Comparison of ENCODE assay signal across 21 mouse cellular contexts in the genomic region with DNA sequence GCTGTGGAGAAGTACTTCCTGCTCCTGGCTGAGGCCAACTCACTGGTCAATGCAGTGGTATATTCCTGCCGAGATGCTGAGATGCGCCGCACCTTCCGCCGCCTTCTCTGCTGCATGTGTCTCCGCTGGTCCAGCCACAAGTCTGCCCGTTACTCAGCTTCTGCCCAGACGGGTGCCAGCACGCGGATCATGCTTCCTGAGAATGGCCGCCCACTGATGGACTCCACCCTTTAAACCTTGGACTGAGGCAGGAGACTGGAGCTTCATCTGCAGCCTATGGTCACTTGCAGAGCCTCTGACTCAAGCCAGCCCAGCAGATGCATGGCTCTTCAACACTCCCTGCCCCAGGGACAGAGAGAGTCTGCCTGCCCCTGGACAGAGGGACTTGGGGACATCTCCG. TPM values are rescaled to one million over a fixed set of nuclear protein-coding genes. Genes with fewer than 3 reads are reported as not detected.
DNase-seq lines count a peak whose midpoint lies in the region; ATAC-seq and TF ChIP-seq lines count a peak whose summit lies in the region.
"Had no signal": no experiment of that assay in that cellular context is flagged by ENCODE, and none has a peak within 500 bp of the region (broad histone marks: within the 10 kb centered on the region; RNA-seq: fewer than 3 reads in every experiment).

No protein-coding gene starts in this region.

- DNase-seq in forebrain, embryonic 10.5 days (ENCODE audit: extremely low spot score, low spot score): no peak
- peak; percentile 75 for DNase-seq in kidney, adult 2 months
- DNase-seq in ES-E14 (ENCODE audit: low read depth, low spot score): no peak
- no peak for DNase-seq in heart, postnatal 14 days
- DNase-seq in stomach, postnatal 0 days (ENCODE audit: low spot score): no peak
- DNase-seq: adrenal gland, postnatal 10 days; B cell, adult 2 months; cerebellum, adult 11 months; cerebellum, adult 8-10 months; cerebellum, postnatal 14 days; gastrocnemius, adult 2 months; gastrocnemius, postnatal 25 days; heart, postnatal 36 days had no signal

- TF ChIP-seq POLR2A in kidney, adult 2 months (IDR thresholded peaks at IDR 0.05; ENCODE audit: low read depth, low read length): no peak

- no peaks in the 10 kb centered on the region for H3K9me3 ChIP-seq in forebrain, embryonic 10.5 days
- no peaks in the 10 kb centered on the region for H3K9me3 ChIP-seq in forebrain, embryonic 12.5 days
- no peaks in the 10 kb centered on the region for H3K9me3 ChIP-seq in kidney, embryonic 15.5 days (replicated peaks)
- no peaks in the 10 kb centered on the region for H3K9me3 ChIP-seq in ES-E14 (ENCODE audit: control insufficient read depth, insufficient read depth, low read depth, low read length)
- no peaks in the 10 kb centered on the region for H3K9me3 ChIP-seq in stomach, postnatal 0 days (ENCODE audit: control insufficient read depth, low read length)
- H3K9me3 ChIP-seq: embryonic facial prominence, embryonic 13.5 days; heart, embryonic 12.5 days; hindbrain, embryonic 12.5 days had no signal

- no peak for TF ChIP-seq EP300 in stomach, postnatal 0 days (optimal IDR thresholded peaks at IDR 0.05)

- no peak for TF ChIP-seq CTCF in kidney, adult 2 months (conservative IDR thresholded peaks at IDR 0.05; ENCODE audit: insufficient read depth, insufficient read length, low read depth, low read length)
- TF ChIP-seq CTCF in stomach, postnatal 0 days (IDR thresholded peaks at IDR 0.05; ENCODE audit: low read depth): no peak

- no peak overlapping the region for H3K4me3 ChIP-seq in forebrain, embryonic 10.5 days
- H3K4me3 ChIP-seq in forebrain, embryonic 12.5 days (replicated peaks): no peak overlapping the region
- no peak overlapping the region for H3K4me3 ChIP-seq in kidney, adult 2 months (ENCODE audit: insufficient read depth, low read depth, low read length)
- no peak overlapping the region for H3K4me3 ChIP-seq in kidney, embryonic 15.5 days (replicated peaks)
- H3K4me3 ChIP-seq in ES-E14 (ENCODE audit: insufficient read depth in 1 of 2, low read depth in 1 of 2, low read length in 2 of 2, poor library complexity in 1 of 2, severe bottlenecking in 1 of 2): peak overlapping the region in 1 of 2 experiments; percentile 31; a peak in 1 of 4 replicates
- H3K4me3 ChIP-seq in stomach, postnatal 0 days (ENCODE audit: low read depth, low read length): no peak overlapping the region
- H3K4me3 ChIP-seq: embryonic facial prominence, embryonic 13.5 days; gastrocnemius, adult 2 months; heart, embryonic 12.5 days; hindbrain, embryonic 12.5 days had no signal

- H3K4me1 ChIP-seq in forebrain, embryonic 10.5 days: peaks cover 45% of the 10 kb centered on the region
- peaks cover 34% of the 10 kb centered on the region for H3K4me1 ChIP-seq in forebrain, embryonic 12.5 days
- H3K4me1 ChIP-seq in kidney, adult 2 months (ENCODE audit: control insufficient read depth, insufficient read depth, low read length): peaks cover 9% of the 10 kb centered on the region; the same call in 1 of the 2 replicates
- H3K4me1 ChIP-seq in kidney, embryonic 15.5 days: peaks cover 33% of the 10 kb centered on the region
- peaks cover 0 to 12% of the 10 kb centered on the region in 2 experiments; a peak in 1 of 4 replicates for H3K4me1 ChIP-seq in ES-E14 (ENCODE audit: control insufficient read depth in 2 of 2, insufficient read depth in 2 of 2, low read length in 2 of 2, poor library complexity in 1 of 2)
- no peaks in the 10 kb centered on the region for H3K4me1 ChIP-seq in stomach, postnatal 0 days (replicated peaks; ENCODE audit: control insufficient read depth, insufficient read depth)

- WGBS in forebrain, embryonic 10.5 days: 96% methylated on average over 12 of the region's 12 CpGs
- WGBS in forebrain, embryonic 12.5 days: 95% methylated on average over 12 of the region's 12 CpGs
- 68% methylated on average over 12 of the region's 12 CpGs for WGBS in kidney, adult 2 months
- 89% methylated on average over 12 of the region's 12 CpGs for WGBS in kidney, embryonic 15.5 days
- WGBS in stomach, postnatal 0 days: 91% methylated on average over 12 of the region's 12 CpGs

- peaks cover 70% of the 10 kb centered on the region for H3K36me3 ChIP-seq in forebrain, embryonic 10.5 days (replicated peaks)
- H3K36me3 ChIP-seq in forebrain, embryonic 12.5 days (replicated peaks): peaks cover 47% of the 10 kb centered on the region
- H3K36me3 ChIP-seq in kidney, adult 2 months (ENCODE audit: control insufficient read depth, insufficient read depth, low read length): no peaks in the 10 kb centered on the region
- H3K36me3 ChIP-seq in kidney, embryonic 15.5 days: peaks cover 34% of the 10 kb centered on the region
- peaks cover 7% of the 10 kb centered on the region; the same call in 1 of the 2 replicates for H3K36me3 ChIP-seq in ES-E14 (ENCODE audit: control insufficient read depth, insufficient read depth, low read length, poor library complexity, severe bottlenecking)
- H3K36me3 ChIP-seq in stomach, postnatal 0 days (ENCODE audit: control insufficient read depth, insufficient read depth, low read length): no peaks in the 10 kb centered on the region

- H3K27me3 ChIP-seq in forebrain, embryonic 10.5 days (ENCODE audit: poor library complexity, severe bottlenecking): peaks cover 12% of the 10 kb centered on the region; the same call in 1 of the 2 replicates
- H3K27me3 ChIP-seq in forebrain, embryonic 12.5 days: 0 out of 2 replicates have a peak, but pooled peaks cover 5% of the 10 kb centered on the region
- H3K27me3 ChIP-seq in kidney, adult 2 months (replicated peaks; ENCODE audit: control insufficient read depth, insufficient read depth, low read length): no peaks in the 10 kb centered on the region
- no peaks in the 10 kb centered on the region for H3K27me3 ChIP-seq in kidney, embryonic 15.5 days
- no peaks in the 10 kb centered on the region for H3K27me3 ChIP-seq in stomach, postnatal 0 days (ENCODE audit: control insufficient read depth, insufficient read depth, low read length)
- H3K27me3 ChIP-seq: embryonic facial prominence, embryonic 13.5 days; heart, embryonic 12.5 days; hindbrain, embryonic 12.5 days had no signal

- in situ Hi-C loops in ES-E14 (cut with MboI; ENCODE audit: low sequenced_read_pairs in 2 of 2, unreplicated experiment in 2 of 2): no loop called here

- ATAC-seq in forebrain, embryonic 12.5 days (ENCODE audit: low FRiP score): no peak
- ATAC-seq in kidney, embryonic 15.5 days (replicated peaks; ENCODE audit: low FRiP score): no peak
- ATAC-seq in stomach, postnatal 0 days (ENCODE audit: low FRiP score, low TSS enrichment): no peak
- ATAC-seq: CD4-positive, CD25-positive, alpha-beta regulatory T cell, adult 4 months; forebrain, embryonic 14.5 days; hindbrain, postnatal 0 days had no signal

- H3K27ac ChIP-seq in forebrain, embryonic 10.5 days: 0 out of 2 replicates have a peak overlapping the region, but pooled peaks have one; percentile 5
- no peak overlapping the region for H3K27ac ChIP-seq in forebrain, embryonic 12.5 days
- H3K27ac ChIP-seq in kidney, adult 2 months (ENCODE audit: insufficient read depth, low read depth, low read length): no peak overlapping the region
- H3K27ac ChIP-seq in kidney, embryonic 15.5 days: no peak overlapping the region
- H3K27ac ChIP-seq in ES-E14 (ENCODE audit: insufficient read depth, low read depth, low read length, poor library complexity, severe bottlenecking): no peak overlapping the region
- H3K27ac ChIP-seq in stomach, postnatal 0 days (replicated peaks): no peak overlapping the region
- H3K27ac ChIP-seq: embryonic facial prominence, embryonic 13.5 days; gastrocnemius, adult 2 months; hindbrain, embryonic 12.5 days; hindbrain, postnatal 0 days had no signal

- no peak overlapping the region for H3K4me2 ChIP-seq in forebrain, embryonic 12.5 days
- H3K4me2 ChIP-seq in kidney, embryonic 15.5 days: no peak overlapping the region
- H3K4me2 ChIP-seq in stomach, postnatal 0 days (replicated peaks; ENCODE audit: low read depth): no peak overlapping the region
- H3K4me2 ChIP-seq: embryonic facial prominence, embryonic 13.5 days; heart, embryonic 12.5 days; hindbrain, embryonic 12.5 days had no signal

- intact Hi-C loops in heart, postnatal 14 days (cut with DNase I): no loop called here

- no peak overlapping the region for H3K9ac ChIP-seq in forebrain, embryonic 12.5 days
- no peak overlapping the region for H3K9ac ChIP-seq in kidney, embryonic 15.5 days
- H3K9ac ChIP-seq in ES-E14 (ENCODE audit: insufficient read depth, low read depth, low read length, poor library complexity, severe bottlenecking): 0 out of 2 replicates have a peak overlapping the region, but pooled peaks have one; percentile 8
- no peak overlapping the region for H3K9ac ChIP-seq in stomach, postnatal 0 days (ENCODE audit: low read length)
- H3K9ac ChIP-seq: embryonic facial prominence, embryonic 13.5 days; heart, embryonic 12.5 days; hindbrain, embryonic 12.5 days had no signal

RNA-seq across cellular contexts. Expression of a gene that starts 4.1 kb away (rescaled TPM):
- polyA plus RNA-seq in forebrain, embryonic 10.5 days (2016; fragmentation: Nextera tagmentation; extraction: Ambion mirVana): 0.87 and 0.88 TPM in 2 replicates
- polyA plus RNA-seq in forebrain, embryonic 12.5 days (2016; fragmentation: Nextera tagmentation; extraction: Ambion mirVana): 0.83 and 1.1 TPM in 2 replicates
- polyA plus RNA-seq in kidney, adult 2 months (2012; rRNA removed): 6.4 and 6.7 TPM in 2 replicates
- 0.62 and 0.84 TPM in 2 replicates for polyA plus RNA-seq in kidney, embryonic 15.5 days (2015; fragmentation: Nextera tagmentation; extraction: Ambion mirVana)
- 5.6 and 8.3 TPM in 2 replicates for total RNA-seq in ES-E14 (2012; rRNA removed)
- total RNA-seq in heart, postnatal 14 days (2021): under 1 TPM; 0.45 to 0.59 TPM
- polyA plus RNA-seq in stomach, postnatal 0 days (2015; fragmentation: Nextera tagmentation; extraction: Ambion mirVana): 0.24 and 0.28 TPM in 2 replicates

RNA-seq across cellular contexts. Expression of a gene that starts 5.9 kb away (rescaled TPM):
- polyA plus RNA-seq in forebrain, embryonic 10.5 days (2016; fragmentation: Nextera tagmentation; extraction: Ambion mirVana): 41.6 and 45.7 TPM in 2 replicates
- polyA plus RNA-seq in forebrain, embryonic 12.5 days (2016; fragmentation: Nextera tagmentation; extraction: Ambion mirVana): 51.2 and 54.0 TPM in 2 replicates
- 3.6 and 3.9 TPM in 2 replicates for polyA plus RNA-seq in kidney, adult 2 months (2012; rRNA removed)
- polyA plus RNA-seq in kidney, embryonic 15.5 days (2015; fragmentation: Nextera tagmentation; extraction: Ambion mirVana): 8.3 and 8.9 TPM in 2 replicates
- 5.2 and 6.1 TPM in 2 replicates for total RNA-seq in ES-E14 (2012; rRNA removed)
- total RNA-seq in heart, postnatal 14 days (2021): under 1 TPM in 1 of 2 experiments, not detected in 1; 0.41 TPM
- polyA plus RNA-seq in stomach, postnatal 0 days (2015; fragmentation: Nextera tagmentation; extraction: Ambion mirVana): 4.9 and 5.1 TPM in 2 replicates
- total RNA-seq: gastrocnemius, adult 2 months; gastrocnemius, postnatal 25 days; heart, postnatal 36 days had no signal

RNA-seq across cellular contexts. Expression of a gene that starts 17.9 kb away (rescaled TPM):
- polyA plus RNA-seq in forebrain, embryonic 10.5 days (2016; fragmentation: Nextera tagmentation; extraction: Ambion mirVana): 6.5 and 6.7 TPM in 2 replicates
- 17.2 and 17.3 TPM in 2 replicates for polyA plus RNA-seq in forebrain, embryonic 12.5 days (2016; fragmentation: Nextera tagmentation; extraction: Ambion mirVana)
- 15.8 and 15.9 TPM in 2 replicates for polyA plus RNA-seq in kidney, adult 2 months (2012; rRNA removed)
- polyA plus RNA-seq in kidney, embryonic 15.5 days (2015; fragmentation: Nextera tagmentation; extraction: Ambion mirVana): 9.5 and 10.1 TPM in 2 replicates
- 5.9 and 6.4 TPM in 2 replicates for total RNA-seq in ES-E14 (2012; rRNA removed)
- total RNA-seq in heart, postnatal 14 days (2021): 1 to 10 TPM; 4.5 to 4.6 TPM
- 5.8 and 6.0 TPM in 2 replicates for polyA plus RNA-seq in stomach, postnatal 0 days (2015; fragmentation: Nextera tagmentation; extraction: Ambion mirVana)

RNA-seq across cellular contexts. Expression of a gene that starts 35.4 kb away (rescaled TPM):
- polyA plus RNA-seq in forebrain, embryonic 10.5 days (2016; fragmentation: Nextera tagmentation; extraction: Ambion mirVana): 33.0 and 34.8 TPM in 2 replicates
- 42.3 and 43.1 TPM in 2 replicates for polyA plus RNA-seq in forebrain, embryonic 12.5 days (2016; fragmentation: Nextera tagmentation; extraction: Ambion mirVana)
- polyA plus RNA-seq in kidney, adult 2 months (2012; rRNA removed): 8.5 and 11.3 TPM in 2 replicates
- polyA plus RNA-seq in kidney, embryonic 15.5 days (2015; fragmentation: Nextera tagmentation; extraction: Ambion mirVana): 29.8 and 30.1 TPM in 2 replicates
- 19.1 and 21.6 TPM in 2 replicates for total RNA-seq in ES-E14 (2012; rRNA removed)
- 10 to 100 TPM; 19.5 to 19.8 TPM for total RNA-seq in heart, postnatal 14 days (2021)
- polyA plus RNA-seq in stomach, postnatal 0 days (2015; fragmentation: Nextera tagmentation; extraction: Ambion mirVana): 8.4 and 9.0 TPM in 2 replicates

RNA-seq across cellular contexts. Expression of a gene that starts 35.4 kb away (rescaled TPM):
- polyA plus RNA-seq in forebrain, embryonic 10.5 days (2016; fragmentation: Nextera tagmentation; extraction: Ambion mirVana): 59.0 and 63.1 TPM in 2 replicates
- 53.5 and 55.3 TPM in 2 replicates for polyA plus RNA-seq in forebrain, embryonic 12.5 days (2016; fragmentation: Nextera tagmentation; extraction: Ambion mirVana)
- polyA plus RNA-seq in kidney, adult 2 months (2012; rRNA removed): 59.9 and 81.3 TPM in 2 replicates
- 47.9 and 54.3 TPM in 2 replicates for polyA plus RNA-seq in kidney, embryonic 15.5 days (2015; fragmentation: Nextera tagmentation; extraction: Ambion mirVana)
- 123 and 193 TPM in 2 replicates for total RNA-seq in ES-E14 (2012; rRNA removed)
- total RNA-seq in heart, postnatal 14 days (2021): 10 to 100 TPM; 17.8 to 19.3 TPM
- polyA plus RNA-seq in stomach, postnatal 0 days (2015; fragmentation: Nextera tagmentation; extraction: Ambion mirVana): 19.4 and 21.5 TPM in 2 replicates
